Mouse (Mus musculus) megakaryocyte-erythroid progenitor cell, adult 5 weeks (primary cell): Measurements from ENCODE around the gene Olfr575. TPM values are rescaled to one million over a fixed set of nuclear protein-coding genes. Genes with fewer than 3 reads are reported as not detected.

Source experiments
- polyA plus RNA-seq: library from polyadenylated mRNA; stranded (reverse); fragments of >175 nt; gene quantifications from 2 replicates; pipeline ENCODE4 v1.2.3, GENCODE M21; 2012

Gene Olfr575
- polyA plus RNA-seq, result not detected in 2 replicates

DNA sequence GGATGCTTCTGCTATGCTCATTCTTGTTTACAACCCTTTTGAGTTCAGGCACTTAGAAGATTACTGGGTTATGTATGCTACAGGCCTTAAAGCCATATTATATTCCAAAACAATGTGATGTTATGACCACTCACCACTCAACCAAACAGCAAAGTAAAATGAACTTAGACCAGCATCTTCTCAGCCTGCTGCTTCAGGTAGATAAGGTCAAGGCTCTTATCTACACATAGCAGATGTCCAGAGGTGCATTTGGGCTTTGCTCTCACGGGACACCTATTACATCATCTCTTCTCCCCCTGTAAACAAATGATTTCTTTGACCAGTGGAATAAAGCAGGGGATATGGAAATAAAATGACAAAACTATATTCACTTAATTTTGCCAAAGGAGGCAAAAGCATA is at the start of gene Olfr575:
Gene Olfr575, minus strand, starts transcription at position 183 of the 400 bp plus-strand sequence.

GRCm38 (mm10) chr7:102989224-102989623 is 30.6 kb upstream of the Olfr575 start, which contains the start of gene Olfr578:
Gene Olfr578, minus strand, starts transcription at chr7:102989324.

DNA sequence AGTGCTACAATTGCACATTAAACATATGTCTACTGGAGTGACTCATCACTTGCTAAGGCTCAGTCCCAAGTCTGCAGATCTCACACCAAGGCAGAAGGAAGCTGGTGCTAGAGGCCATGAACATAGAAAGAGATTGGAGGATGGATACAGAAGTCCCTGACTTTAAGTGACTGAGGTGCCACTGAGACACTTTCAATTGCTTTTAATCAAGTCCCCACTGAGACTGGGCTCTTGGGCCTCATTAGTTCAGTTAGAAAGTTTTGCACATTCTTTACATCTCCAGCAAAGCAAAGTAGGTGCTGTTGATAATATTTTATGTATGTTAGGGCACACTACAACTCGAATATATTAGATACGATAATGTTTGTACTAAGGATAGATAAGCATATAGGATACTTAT is 17.3 kb upstream of the Olfr575 start, which contains the start of gene Olfr577:
Gene Olfr577, minus strand, starts transcription at position 101 of the 400 bp plus-strand sequence.

DNA sequence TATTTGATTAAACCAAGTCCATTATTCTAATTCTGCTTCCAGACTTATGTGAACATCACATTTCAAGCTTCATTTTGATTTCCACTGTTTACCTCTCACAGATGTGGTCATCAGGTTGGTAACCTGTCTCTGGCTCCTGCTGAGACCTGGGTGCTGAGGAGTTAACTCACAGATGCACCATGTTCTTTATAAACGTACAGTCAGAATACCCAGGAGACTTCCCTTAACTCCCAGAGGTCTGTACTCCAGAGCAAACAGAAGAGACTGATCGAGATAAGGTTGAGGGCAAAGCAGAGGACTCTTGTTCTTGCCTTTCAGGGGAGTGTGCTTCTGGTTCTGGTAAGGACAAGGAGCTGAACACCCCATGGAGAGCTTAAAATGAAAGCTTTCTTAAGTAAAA is 3.8 kb upstream of the Olfr575 start, which contains the start of gene Olfr576:
Gene Olfr576, plus strand, starts transcription at position 301 of the 400 bp plus-strand sequence.

GRCm38 (mm10) chr7:102948167-102948566 is 10.4 kb downstream of the Olfr575 start, which contains the start of gene Olfr574:
Gene Olfr574, plus strand, starts transcription at chr7:102948467.

GRCm38 (mm10) chr7:102942475-102942874 is 16.1 kb downstream of the Olfr575 start, which contains the start of gene Olfr573-ps1:
Gene Olfr573-ps1, minus strand, starts transcription at chr7:102942575.

GRCm38 (mm10) chr7:102924109-102924508 is 34.5 kb downstream of the Olfr575 start, which contains the start of gene Olfr572:
Gene Olfr572, plus strand, starts transcription at chr7:102924409.

DNA sequence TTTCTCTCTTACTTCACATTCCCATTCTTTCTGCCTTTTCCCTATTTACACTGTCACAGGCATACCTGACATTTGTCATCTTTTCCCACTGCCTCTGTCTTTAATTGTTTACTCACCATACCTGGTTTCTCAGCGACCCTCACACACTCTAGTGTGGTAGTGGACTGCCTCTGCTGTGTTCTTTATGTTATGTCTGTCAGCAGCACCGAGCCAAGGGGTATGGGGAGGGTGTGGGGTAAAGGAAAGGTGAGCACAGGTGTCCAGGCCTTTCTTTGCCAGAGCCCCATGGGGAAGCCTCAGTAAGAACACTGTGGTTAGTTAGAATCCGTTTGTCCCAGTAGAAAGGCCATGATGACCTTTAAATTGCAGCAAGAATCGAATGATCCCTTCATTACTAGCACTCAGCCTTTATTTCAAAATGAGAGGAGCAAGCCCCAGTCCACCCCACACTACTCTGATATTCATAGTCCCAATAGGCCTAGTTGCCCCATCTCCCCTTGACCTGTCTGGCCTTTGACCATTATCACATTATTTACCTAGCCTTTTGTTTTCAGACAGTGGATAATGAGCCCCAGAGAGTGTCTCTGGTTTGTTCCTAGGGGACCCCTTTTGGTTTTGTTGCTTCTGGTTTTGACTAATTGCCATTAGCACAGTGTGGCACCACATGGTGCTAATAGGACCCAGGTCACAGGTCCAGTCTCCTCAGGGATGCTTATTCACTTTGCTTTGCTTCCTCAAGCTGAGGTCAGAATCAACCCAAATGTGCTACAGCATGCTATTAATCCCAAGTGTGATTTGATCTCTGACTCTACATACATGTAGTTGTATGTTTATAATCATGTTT is 41.3 kb downstream of the Olfr575 start, which contains the start of gene Olfr571:
Gene Olfr571, minus strand, starts transcription at position 505 of the 844 bp plus-strand sequence.

Other genes with a start within 250 kb of the Olfr575 start
- gene Olfr33, start 239.7 kb downstream of the Olfr575 start, polyA plus RNA-seq, result not detected in 2 replicates
- gene Olfr559, start 231.3 kb downstream of the Olfr575 start, polyA plus RNA-seq, result not detected in 2 replicates
- not detected in 2 replicates for gene Olfr560, start 199.4 kb downstream of the Olfr575 start, polyA plus RNA-seq
- 0.01 and 0.03 TPM in 2 replicates for gene Olfr78, start 199.3 kb downstream of the Olfr575 start, polyA plus RNA-seq
- not detected in 2 replicates for gene Olfr561, start 187.6 kb downstream of the Olfr575 start, polyA plus RNA-seq
- gene Olfr564, start 155.3 kb downstream of the Olfr575 start, polyA plus RNA-seq, result not detected in 2 replicates
- not detected in 2 replicates for gene Olfr566, start 100.0 kb downstream of the Olfr575 start, polyA plus RNA-seq
- gene Olfr568, start 81.7 kb downstream of the Olfr575 start, polyA plus RNA-seq, result not detected in 2 replicates
- not detected in 2 replicates for gene Olfr569, start 67.9 kb downstream of the Olfr575 start, polyA plus RNA-seq
- not detected in 2 replicates for gene Olfr570, start 64.2 kb downstream of the Olfr575 start, polyA plus RNA-seq
- gene Olfr571, start 41.2 kb downstream of the Olfr575 start, polyA plus RNA-seq, result not detected in 2 replicates
- not detected in 2 replicates for gene Olfr572, start 34.4 kb downstream of the Olfr575 start, polyA plus RNA-seq
- not detected in 2 replicates for gene Olfr573-ps1, start 16.2 kb downstream of the Olfr575 start, polyA plus RNA-seq
- not detected in 2 replicates for gene Olfr574, start 10.3 kb downstream of the Olfr575 start, polyA plus RNA-seq
- not detected in 2 replicates for gene Olfr576, start 3.9 kb upstream of the Olfr575 start, polyA plus RNA-seq
- not detected in 2 replicates for gene Olfr577, start 17.2 kb upstream of the Olfr575 start, polyA plus RNA-seq
- gene Olfr578, start 30.5 kb upstream of the Olfr575 start, polyA plus RNA-seq, result not detected in 2 replicates
- not detected in 2 replicates for gene Olfr582, start 79.2 kb upstream of the Olfr575 start, polyA plus RNA-seq
- gene Olfr583, start 92.5 kb upstream of the Olfr575 start, polyA plus RNA-seq, result not detected in 2 replicates
- gene Olfr584, start 123.1 kb upstream of the Olfr575 start, polyA plus RNA-seq, result not detected in 2 replicates
- gene Olfr585, start 138.9 kb upstream of the Olfr575 start, polyA plus RNA-seq, result not detected in 2 replicates
- not detected in 2 replicates for gene Olfr586, start 166.9 kb upstream of the Olfr575 start, polyA plus RNA-seq
- not detected in 2 replicates for gene Olfr588-ps1, start 182.1 kb upstream of the Olfr575 start, polyA plus RNA-seq
- gene Olfr589, start 197.6 kb upstream of the Olfr575 start, polyA plus RNA-seq, result not detected in 2 replicates
- gene Olfr591, start 219.6 kb upstream of the Olfr575 start, polyA plus RNA-seq, result not detected in 2 replicates
- not detected in 2 replicates for gene Olfr592, start 226.0 kb upstream of the Olfr575 start, polyA plus RNA-seq